Mouse (Mus musculus): ENCODE measurements around the gene Ern1.
A peak's percentile ranks its signal among the peaks of the same experiment; 100 is the strongest.
"Not testable (repeated sequence)": the region's sequence is repeated elsewhere in the genome, so short reads cannot be mapped to it uniquely, and the experiment has no call there.

Gene Ern1

DNA sequence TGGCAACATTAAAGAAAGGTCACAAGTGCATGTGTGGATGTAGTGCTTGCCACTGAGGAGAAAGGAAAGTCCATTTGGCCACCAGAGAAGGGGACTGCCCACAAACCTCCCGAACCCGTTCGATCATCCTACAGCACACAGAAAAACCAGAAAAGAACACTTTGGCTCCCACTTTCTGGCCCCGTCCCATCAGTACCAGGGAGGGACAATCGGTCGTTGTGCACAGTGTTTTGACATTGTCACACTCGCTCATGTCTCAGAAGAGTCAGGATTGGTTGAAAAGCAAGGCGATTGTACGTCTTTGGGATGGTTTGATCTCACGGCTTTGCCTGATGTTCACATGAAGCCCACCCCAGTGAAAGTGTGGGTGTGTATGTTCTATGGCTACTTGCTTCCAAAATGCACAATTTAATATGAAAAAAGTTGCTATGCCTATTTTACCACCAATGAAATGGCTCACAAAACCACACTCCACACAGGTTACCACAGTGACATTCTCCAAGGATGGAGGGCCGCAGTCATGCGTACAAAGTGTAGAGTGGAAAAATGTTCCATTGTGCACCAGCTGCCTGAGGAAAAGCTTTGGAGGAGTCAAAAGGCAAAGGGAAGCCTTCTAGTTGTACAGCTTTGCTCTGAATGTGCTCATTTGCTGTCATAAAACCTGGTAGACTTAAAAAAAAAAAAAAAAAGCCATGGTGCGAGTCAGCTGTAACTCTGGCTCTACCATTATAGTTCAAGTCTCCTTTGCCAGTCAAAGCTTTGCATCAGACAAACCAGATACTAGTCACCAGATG lies 15.2 kb upstream of the Ern1 start:
- no peak for DNase-seq

- DNase-seq: no peak
Observed at GRCm38 (mm10) chr11:106502159-106502505, 14.5 kb upstream of the Ern1 start.

GRCm38 (mm10) chr11:106501308-106502158 lies 13.9 kb upstream of the Ern1 start:
- DNase-seq: peak; percentile 70 to 76

DNA sequence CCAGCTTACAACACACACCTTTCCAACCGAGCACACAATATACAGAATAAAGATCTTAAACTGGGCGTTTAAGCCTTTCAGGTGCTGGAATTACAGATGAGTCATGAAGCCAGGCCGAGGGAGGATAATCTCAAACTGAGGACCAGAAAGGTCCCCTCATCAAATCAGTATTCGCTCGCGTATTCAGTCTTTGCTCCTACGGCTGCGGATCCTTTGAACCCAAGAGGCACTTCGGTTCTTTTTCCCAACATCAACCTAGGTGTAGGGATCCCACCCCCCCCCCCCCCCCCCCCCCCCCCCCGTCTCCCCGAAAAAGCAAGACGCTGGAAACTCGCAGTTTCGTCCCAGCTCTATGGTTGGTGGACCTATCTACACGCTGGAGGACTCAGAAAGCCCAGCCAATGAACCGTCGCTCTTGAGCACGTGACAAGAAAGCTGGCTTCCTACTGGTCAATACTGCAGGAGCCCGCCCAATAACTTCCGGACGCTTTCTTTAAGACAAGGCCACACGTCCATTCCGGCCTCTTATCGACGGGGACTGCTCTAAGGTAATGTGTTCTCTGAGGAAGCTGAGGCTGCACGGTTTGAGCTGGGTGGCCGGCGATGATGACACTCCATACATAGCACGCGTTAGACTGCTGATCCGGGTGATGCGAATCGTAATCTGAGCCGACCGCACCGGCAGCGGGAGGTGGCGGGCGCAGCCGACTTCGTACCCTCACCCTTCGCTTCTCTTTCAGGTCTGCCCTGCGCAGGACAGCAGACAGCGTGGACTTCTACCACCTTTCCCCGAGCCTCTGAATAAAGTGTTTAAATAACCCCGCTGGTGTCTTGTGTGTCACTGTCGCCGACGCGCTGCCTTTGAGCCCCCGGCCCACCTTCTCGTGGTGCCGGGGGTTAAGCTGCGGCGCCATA lies 13.0 kb upstream of the Ern1 start:
- peak; percentile 94 to 95 for DNase-seq

GRCm38 (mm10) chr11:106498739-106499379 lies 11.2 kb upstream of the Ern1 start:
- peak in 1 of 2 experiments; percentile 19 for DNase-seq

GRCm38 (mm10) chr11:106497926-106498325 lies 10.3 kb upstream of the Ern1 start:
- DNase-seq: no peak

- DNase-seq: not testable (repeated sequence)
Observed at GRCm38 (mm10) chr11:106497009-106497408, 9.4 kb upstream of the Ern1 start.

- no peak for DNase-seq
Observed at GRCm38 (mm10) chr11:106492984-106493669, 5.5 kb upstream of the Ern1 start.

- DNase-seq: peak; percentile 64 to 73
Observed at GRCm38 (mm10) chr11:106491393-106491792, 3.7 kb upstream of the Ern1 start.

GRCm38 (mm10) chr11:106490600-106490999 lies 2.9 kb upstream of the Ern1 start:
- not testable (repeated sequence) for DNase-seq

GRCm38 (mm10) chr11:106490057-106490456 lies 2.4 kb upstream of the Ern1 start:
- DNase-seq: no peak

- no peak for DNase-seq
Observed at GRCm38 (mm10) chr11:106489036-106489693, 1.5 kb upstream of the Ern1 start.

- DNase-seq: no peak
Observed at GRCm38 (mm10) chr11:106488126-106488561, 492 bp upstream of the Ern1 start.

- peak; percentile 71 to 73 for DNase-seq
Observed at GRCm38 (mm10) chr11:106486866-106487732, 553 bp downstream of the Ern1 start.

DNA sequence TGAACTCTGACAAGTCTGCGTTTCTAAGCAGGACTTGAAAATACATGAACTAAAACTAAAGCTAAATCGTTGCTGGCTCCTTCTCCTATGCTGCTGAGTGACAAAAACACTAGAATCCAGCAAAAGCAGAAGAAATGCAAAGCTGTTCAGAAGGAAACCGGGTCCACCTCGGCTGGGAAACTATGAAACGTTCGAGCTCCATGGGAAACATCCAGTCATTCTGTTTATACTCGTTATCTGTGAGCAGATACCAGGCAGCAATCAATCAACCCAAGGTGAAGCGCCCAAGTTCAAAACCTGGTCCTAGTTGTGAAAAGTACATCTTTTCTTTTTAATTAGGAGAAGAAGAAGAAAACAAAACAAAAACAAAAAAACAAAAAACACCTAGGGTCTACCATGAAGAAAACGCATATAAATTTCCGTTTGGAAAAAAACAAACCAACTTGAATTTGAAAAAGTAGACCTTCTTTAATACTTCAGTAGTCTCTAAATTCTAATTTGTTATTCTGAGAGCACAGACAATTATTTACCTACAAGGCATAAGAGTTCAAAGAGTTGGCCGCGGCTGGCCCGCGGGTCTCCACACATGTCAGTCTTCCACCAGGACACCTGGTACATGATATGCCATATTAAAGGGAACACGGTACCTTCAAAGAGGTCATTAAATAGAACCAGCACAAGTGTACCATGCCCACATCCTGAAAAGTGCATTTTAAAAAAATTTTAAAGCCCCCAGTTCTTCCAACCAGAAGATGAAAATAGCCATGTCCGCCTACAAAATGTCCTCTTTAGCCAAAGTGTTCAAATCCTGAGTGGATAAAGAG lies 1.4 kb downstream of the Ern1 start:
- no peak for DNase-seq

GRCm38 (mm10) chr11:106485611-106486010 lies 2.0 kb downstream of the Ern1 start:
- no peak for DNase-seq

GRCm38 (mm10) chr11:106484875-106485274 lies 2.8 kb downstream of the Ern1 start:
- DNase-seq: no peak

- no peak for DNase-seq
Observed at GRCm38 (mm10) chr11:106482867-106483266, 4.8 kb downstream of the Ern1 start.

- no peak for DNase-seq
Observed at GRCm38 (mm10) chr11:106481651-106482050, 6.0 kb downstream of the Ern1 start.

All from cerebellum, postnatal 14 days (tissue).